Mouse (Mus musculus) neutrophil, adult 65 days (primary cell): Measurements from ENCODE around the gene Ccdc160. TPM values are rescaled to one million over a fixed set of nuclear protein-coding genes. Genes with fewer than 3 reads are reported as not detected.

Source experiments
- total RNA-seq: library from RNA; stranded (reverse); gene quantifications from 2 replicates; pipeline ENCODE4 v1.2.4, GENCODE M21; 2023

The Ccdc160 gene
- not detected in 2 replicates for total RNA-seq

DNA sequence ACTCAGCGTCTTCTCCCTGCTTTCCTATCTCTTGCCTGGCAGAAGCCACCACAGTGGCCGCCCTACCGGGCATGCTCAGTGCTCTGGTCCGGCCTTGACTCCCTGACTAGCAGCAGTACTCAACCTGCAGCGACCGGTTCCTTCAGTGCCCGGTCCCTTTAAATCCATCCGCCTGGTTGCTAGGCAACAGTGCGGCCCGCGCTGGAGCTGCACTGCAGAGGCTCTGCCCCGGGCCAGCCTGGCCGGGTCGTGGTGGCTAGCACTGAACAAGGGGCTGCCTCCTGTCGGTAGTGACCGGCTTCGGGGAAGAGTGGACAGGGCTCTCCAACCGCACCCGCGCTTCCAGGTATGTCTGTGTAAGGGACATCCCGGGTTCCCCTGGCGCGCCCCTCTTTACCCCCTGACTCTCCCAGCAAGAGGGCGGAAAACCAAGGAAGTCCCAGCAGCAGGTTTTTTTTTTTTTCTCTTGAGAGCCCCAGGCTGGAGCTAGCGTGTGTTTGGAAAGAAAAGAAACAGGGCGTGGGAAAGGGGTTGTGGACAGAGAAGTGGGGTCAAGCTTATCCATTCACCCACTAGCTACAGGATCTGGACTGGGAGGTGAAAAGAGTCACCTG is at the start of gene Ccdc160:
Gene Ccdc160 (plus strand): TSS at position 221 of the 614 bp plus-strand sequence.

Other genes starting within 250 kb of the Ccdc160 start
- gene Gpc3, start 177.2 kb upstream of the Ccdc160 start, total RNA-seq: 0.41 TPM in 1 of 2 replicates, not detected in the other
- gene Phf6, start 121.1 kb downstream of the Ccdc160 start, total RNA-seq: 6.9 and 7.8 TPM in 2 replicates
- 40.5 and 53.2 TPM in 2 replicates for gene Hprt, start 196.9 kb downstream of the Ccdc160 start, total RNA-seq